25 mouse cellular contexts compared by ENCODE assay signal in the genomic region with DNA sequence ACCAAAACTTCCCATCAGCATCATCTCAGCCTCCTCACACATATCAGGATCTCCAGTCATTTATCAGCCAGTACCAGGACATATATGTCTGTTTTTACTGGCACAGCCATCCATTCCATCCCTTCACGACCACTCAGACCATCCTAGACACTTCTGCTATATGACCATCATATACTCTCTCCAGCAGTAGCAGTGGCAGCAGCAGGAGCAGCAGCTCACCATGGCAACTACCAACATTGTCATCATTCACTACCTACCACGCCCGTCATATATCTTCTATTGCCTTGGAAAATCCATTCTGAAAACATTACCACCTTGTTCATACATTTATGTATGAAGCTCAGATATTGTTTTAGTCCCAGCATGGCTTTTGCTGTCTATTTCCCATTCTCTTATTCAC.
DNase-seq lines count a peak whose midpoint lies in the region; ATAC-seq and TF ChIP-seq lines count a peak whose summit lies in the region.
"Had no signal": no experiment of that assay in that cellular context is flagged by ENCODE, and none has a peak within 500 bp of the region (broad histone marks: within the 10 kb centered on the region; RNA-seq: fewer than 3 reads in every experiment).

No protein-coding gene starts in this region.

- no peaks in the 10 kb centered on the region for H3K4me1 ChIP-seq in hindbrain, postnatal 0 days (ENCODE audit: insufficient read depth, low read length)
- H3K4me1 ChIP-seq in neural tube, embryonic 15.5 days = peaks cover 15% of the 10 kb centered on the region; the same call in 1 of the 2 replicates
- H3K4me1 ChIP-seq: embryonic facial prominence, embryonic 12.5 days; liver, embryonic 12.5 days had no signal

- no peaks in the 10 kb centered on the region for H3K36me3 ChIP-seq in hindbrain, postnatal 0 days (ENCODE audit: insufficient read depth, low read length)
- no peaks in the 10 kb centered on the region for H3K36me3 ChIP-seq in neural tube, embryonic 15.5 days
- H3K36me3 ChIP-seq: embryonic facial prominence, embryonic 12.5 days; liver, embryonic 12.5 days had no signal

- no peaks in the 10 kb centered on the region for H3K27me3 ChIP-seq in hindbrain, postnatal 0 days (ENCODE audit: insufficient read depth, low read length)
- H3K27me3 ChIP-seq in neural tube, embryonic 15.5 days (replicated peaks) = no peaks in the 10 kb centered on the region
- H3K27me3 ChIP-seq: embryonic facial prominence, embryonic 12.5 days; liver, embryonic 12.5 days; Patski had no signal

- peak; percentile 70 for DNase-seq in heart, adult 11 months
- DNase-seq in heart, postnatal 36 days = no peak
- DNase-seq in left cerebral cortex, adult 2 months (ENCODE audit: extremely low spot score in 1 of 2, low spot score in 2 of 2) = no peak
- DNase-seq in left cerebral cortex, adult 11 months (ENCODE audit: low spot score) = no peak
- peak; percentile 8 for DNase-seq in hindbrain, postnatal 0 days (ENCODE audit: low spot score)
- DNase-seq in spleen, adult 12 weeks (ENCODE audit: low spot score) = no peak
- DNase-seq: adrenal gland, postnatal 10 days; cerebellum, adult 11-12 months; cerebellum, adult 9-11 months; embryo, embryonic 11 days; heart, postnatal 4 days; kidney, adult 11 months; kidney, postnatal 14 days; left cerebral cortex, postnatal 4 days; liver, postnatal 0 days; lung, postnatal 4 days; thymus, postnatal 4 days had no signal

- peak overlapping the region; percentile 60 for H3K27ac ChIP-seq in left cerebral cortex, adult 2 months
- no peak overlapping the region for H3K27ac ChIP-seq in hindbrain, postnatal 0 days
- H3K27ac ChIP-seq in neural tube, embryonic 15.5 days (replicated peaks) = no peak overlapping the region
- H3K27ac ChIP-seq: embryonic facial prominence, embryonic 12.5 days; liver, embryonic 12.5 days had no signal

- no peaks in the 10 kb centered on the region for H3K9me3 ChIP-seq in hindbrain, postnatal 0 days (ENCODE audit: low read length)
- no peaks in the 10 kb centered on the region for H3K9me3 ChIP-seq in neural tube, embryonic 15.5 days (replicated peaks)
- H3K9me3 ChIP-seq: embryonic facial prominence, embryonic 12.5 days; liver, embryonic 12.5 days had no signal

- 59% methylated on average over 3 of the region's 3 CpGs for WGBS in hindbrain, postnatal 0 days
- 56% methylated on average over 3 of the region's 3 CpGs for WGBS in neural tube, embryonic 15.5 days

- no peak overlapping the region for H3K4me2 ChIP-seq in hindbrain, postnatal 0 days (ENCODE audit: low read depth, low read length)
- no peak overlapping the region for H3K4me2 ChIP-seq in neural tube, embryonic 15.5 days
- H3K4me2 ChIP-seq: embryonic facial prominence, embryonic 12.5 days; heart, embryonic 11.5 days; liver, embryonic 12.5 days had no signal

- TF ChIP-seq CTCF in left cerebral cortex, adult 2 months (IDR thresholded peaks at IDR 0.05) = no peak
- no peak for TF ChIP-seq CTCF in hindbrain, postnatal 0 days (IDR thresholded peaks at IDR 0.05; ENCODE audit: low read depth)

- intact Hi-C loops in heart, postnatal 36 days (cut with DNase I) = no loop called here
- intact Hi-C loops in left cerebral cortex, adult 2 months (cut with DNase I) = loop anchor here (5.0 kb wide), 1 partner anchor 94 kb away; no protein-coding TSS in a partner anchor

- no peak for ATAC-seq in hindbrain, postnatal 0 days
- peak; percentile 62 for ATAC-seq in neural tube, embryonic 15.5 days (ENCODE audit: low FRiP score)
- ATAC-seq: forebrain, embryonic 14.5 days; inflammation-experienced regulatory T-cells, adult 6 months; liver, embryonic 12.5 days; liver, postnatal 0 days; Patski had no signal

- no peak overlapping the region for H3K4me3 ChIP-seq in left cerebral cortex, adult 2 months
- no peak overlapping the region for H3K4me3 ChIP-seq in hindbrain, postnatal 0 days (ENCODE audit: low read length)
- H3K4me3 ChIP-seq in neural tube, embryonic 15.5 days (replicated peaks) = no peak overlapping the region
- H3K4me3 ChIP-seq: embryonic facial prominence, embryonic 12.5 days; liver, embryonic 12.5 days; myocyte had no signal

- H3K9ac ChIP-seq in hindbrain, postnatal 0 days (replicated peaks; ENCODE audit: low read length) = no peak overlapping the region
- H3K9ac ChIP-seq in neural tube, embryonic 15.5 days (replicated peaks) = no peak overlapping the region
- H3K9ac ChIP-seq: embryonic facial prominence, embryonic 12.5 days; liver, embryonic 12.5 days; liver, postnatal 0 days had no signal

Comparison
In these comparisons a context has a peak if more than half of its experiments do, and no peak if none do; other contexts are left out.
1. DNase-seq: peak in heart, adult 11 months (single experiment) and hindbrain, postnatal 0 days (single experiment); none in heart, postnatal 36 days (0 of 2), left cerebral cortex, adult 2 months (0 of 2), left cerebral cortex, adult 11 months (single experiment) and spleen, adult 12 weeks (single experiment).